Mouse (Mus musculus) liver, embryonic 11.5 days (tissue): Measurements from ENCODE around the gene Rufy1. TPM values are rescaled to one million over a fixed set of nuclear protein-coding genes. Genes with fewer than 3 reads are reported as not detected.

Source experiments
- ATAC-seq: fragments of 200-750 bp; cut with Nextera tagmentation; replicated peaks from 2 replicates; pipeline ENCODE4 v1.8.0; 2017; ENCODE audit warnings: moderate number of reproducible peaks, mild to moderate bottlenecking, moderate TSS enrichment, moderate library complexity; ENCODE audit not compliant: low FRiP score
- DNase-seq: peaks from one replicate; pipeline ENCODE4 v3.0.0-alpha.2; 2017; ENCODE audit warnings: low spot score
- H3K27ac ChIP-seq: fragments of 300-500 bp; sonication (generic); 2 replicates; pipeline ENCODE4 v1.5.1; 2014; ENCODE audit warnings: mild to moderate bottlenecking, low read depth, low read length, control low read depth
- H3K27me3 ChIP-seq: fragments of 300-500 bp; sonication (generic); replicated peaks from 2 replicates; pipeline ENCODE4 v1.6.1; 2014; ENCODE audit warnings: low read length, mixed read lengths; ENCODE audit not compliant: control insufficient read depth, insufficient read depth
- H3K36me3 ChIP-seq: fragments of 300-500 bp; sonication (generic); 2 replicates; pipeline ENCODE4 v1.6.1; 2014; ENCODE audit warnings: mild to moderate bottlenecking, low read length, moderate library complexity, mixed read lengths; ENCODE audit not compliant: control insufficient read depth, insufficient read depth
- H3K4me1 ChIP-seq: fragments of 300-500 bp; sonication (generic); replicated peaks from 2 replicates; pipeline ENCODE4 v1.6.1; 2014; ENCODE audit warnings: low read length, mixed read lengths; ENCODE audit not compliant: control insufficient read depth, insufficient read depth
- H3K4me2 ChIP-seq: fragments of 300-500 bp; sonication (generic); 2 replicates; pipeline ENCODE4 v1.6.1; 2014; ENCODE audit warnings: mild to moderate bottlenecking, control low read depth, moderate library complexity
- H3K4me3 ChIP-seq: fragments of 300-500 bp; sonication (generic); 2 replicates; pipeline ENCODE4 v1.5.1; 2014; ENCODE audit warnings: low read depth, low read length, control low read depth
- H3K9ac ChIP-seq: fragments of 300-500 bp; sonication (generic); 2 replicates; pipeline ENCODE4 v1.6.1; 2014; ENCODE audit warnings: low read depth, low read length, control low read depth
- H3K9me3 ChIP-seq: fragments of 300-500 bp; sonication (generic); 2 replicates; pipeline ENCODE4 v1.6.1; 2016; ENCODE audit warnings: low read length, inconsistent platforms, mixed read lengths; ENCODE audit not compliant: control insufficient read depth
- WGBS: fragments of 180-500 bp; shearing (Covaris S2); extraction: QIAGEN DNeasy Blood & Tissue Kit; methylation state at CpG from one replicate; pipeline ENCODE4 v1.1.7; 2014; 5-methylcytosine and 5-hydroxymethylcytosine counted together
- polyA plus RNA-seq: library from polyadenylated mRNA; unstranded; fragments of >200 nt; fragmentation: Nextera tagmentation; extraction: Ambion mirVana; gene quantifications from 2 replicates; pipeline ENCODE4 v1.2.1, GENCODE M21; 2014

Gene Rufy1
- polyA plus RNA-seq, 1 experiment from 2014 or later, result 19.2 TPM

GRCm38 (mm10) chr11:50415563-50416241 lies 15.2 kb downstream of the Rufy1 start:
- Histone ChIP-seq H3K4me3 (no peak overlapping the region), H3K9ac (no peak overlapping the region), H3K9me3 (no peaks in the 10 kb centered on the region), H3K36me3 (no peaks in the 10 kb centered on the region; the same call in 1 of the 2 replicates), H3K27me3 (no peaks in the 10 kb centered on the region), H3K4me2 (no peak overlapping the region), H3K27ac (no peak overlapping the region), H3K4me1 (no peaks in the 10 kb centered on the region)
- DNase-seq (no peak), ATAC-seq (no peak)
- 73% methylated on average over 6 of the region's 6 CpGs for WGBS

- H3K27ac ChIP-seq, result no peak overlapping the region
- no peak overlapping the region for H3K9ac ChIP-seq
- no peaks in the 10 kb centered on the region for H3K9me3 ChIP-seq
- DNase-seq (no peak), ATAC-seq (no peak)
- peaks cover 3% of the 10 kb centered on the region; the same call in 1 of the 2 replicates for H3K36me3 ChIP-seq
- 83% methylated on average over 6 of the region's 6 CpGs for WGBS
- H3K4me2 ChIP-seq, result no peak overlapping the region
- no peak overlapping the region for H3K4me3 ChIP-seq
- H3K4me1 ChIP-seq, result no peaks in the 10 kb centered on the region; the same call in 1 of the 2 replicates
- no peaks in the 10 kb centered on the region for H3K27me3 ChIP-seq
Observed at GRCm38 (mm10) chr11:50407235-50407634, 23.7 kb downstream of the Rufy1 start.

GRCm38 (mm10) chr11:50403367-50404014 lies 27.4 kb downstream of the Rufy1 start:
- Histone ChIP-seq H3K27ac (no peak overlapping the region), H3K4me3 (no peak overlapping the region), H3K27me3 (no peaks in the 10 kb centered on the region), H3K4me2 (no peak overlapping the region), H3K4me1 (no peaks in the 10 kb centered on the region), H3K36me3 (peaks cover 10% of the 10 kb centered on the region; the same call in 1 of the 2 replicates), H3K9me3 (no peaks in the 10 kb centered on the region), H3K9ac (no peak overlapping the region)
- no peak for DNase-seq
- WGBS, result 80% methylated on average over 10 of the region's 10 CpGs
- ATAC-seq, result no peak

- WGBS, result 95% methylated on average over 3 of the region's 3 CpGs
- Histone ChIP-seq H3K4me3 (no peak overlapping the region), H3K27ac (no peak overlapping the region), H3K9me3 (no peaks in the 10 kb centered on the region), H3K36me3 (peaks cover 10% of the 10 kb centered on the region; the same call in 1 of the 2 replicates), H3K4me2 (no peak overlapping the region), H3K4me1 (no peaks in the 10 kb centered on the region), H3K27me3 (no peaks in the 10 kb centered on the region), H3K9ac (no peak overlapping the region)
- ATAC-seq (no peak), DNase-seq (no peak)
Observed at GRCm38 (mm10) chr11:50402481-50402880, 28.4 kb downstream of the Rufy1 start.

GRCm38 (mm10) chr11:50398803-50399202 lies 32.1 kb downstream of the Rufy1 start:
- peaks cover 10% of the 10 kb centered on the region; the same call in 1 of the 2 replicates for H3K36me3 ChIP-seq

GRCm38 (mm10) chr11:50397316-50397715 lies 33.6 kb downstream of the Rufy1 start:
- no peaks in the 10 kb centered on the region for H3K4me1 ChIP-seq
- H3K27ac ChIP-seq, result no peak overlapping the region
- WGBS, result 75% methylated on average over 9 of the region's 9 CpGs
- H3K4me2 ChIP-seq, result no peak overlapping the region
- H3K9me3 ChIP-seq, result no peaks in the 10 kb centered on the region
- ATAC-seq (no peak), DNase-seq (no peak)
- no peak overlapping the region for H3K4me3 ChIP-seq
- no peak overlapping the region for H3K9ac ChIP-seq
- peaks cover 10% of the 10 kb centered on the region; the same call in 1 of the 2 replicates for H3K36me3 ChIP-seq
- no peaks in the 10 kb centered on the region for H3K27me3 ChIP-seq

More at GRCm38 (mm10) chr11:50398803-50399202, 32.1 kb downstream of the Rufy1 start:
- no peak overlapping the region for H3K4me2 ChIP-seq
- no peak for DNase-seq
- no peak for ATAC-seq
- no peak overlapping the region for H3K9ac ChIP-seq
- H3K4me1 ChIP-seq, result no peaks in the 10 kb centered on the region
- 77% methylated on average over 13 of the region's 13 CpGs for WGBS
- H3K4me3 ChIP-seq, result no peak overlapping the region
- no peak overlapping the region for H3K27ac ChIP-seq
- no peaks in the 10 kb centered on the region for H3K27me3 ChIP-seq
- no peaks in the 10 kb centered on the region for H3K9me3 ChIP-seq

- no peak for ATAC-seq
- DNase-seq, result no peak
- Histone ChIP-seq H3K9me3 (no peaks in the 10 kb centered on the region), H3K27me3 (no peaks in the 10 kb centered on the region), H3K4me2 (no peak overlapping the region), H3K4me1 (no peaks in the 10 kb centered on the region), H3K9ac (no peak overlapping the region), H3K27ac (no peak overlapping the region), H3K36me3 (peaks cover 10% of the 10 kb centered on the region; the same call in 1 of the 2 replicates), H3K4me3 (no peak overlapping the region)
- 80% methylated on average over 11 of the region's 11 CpGs for WGBS
Observed at GRCm38 (mm10) chr11:50396766-50397307, 34.1 kb downstream of the Rufy1 start.

GRCm38 (mm10) chr11:50394731-50395130 lies 36.2 kb downstream of the Rufy1 start:
- H3K36me3 ChIP-seq, result peaks cover 2% of the 10 kb centered on the region; the same call in 1 of the 2 replicates
- H3K9me3 ChIP-seq, result no peaks in the 10 kb centered on the region
- no peak overlapping the region for H3K4me2 ChIP-seq
- H3K9ac ChIP-seq, result no peak overlapping the region
- H3K4me3 ChIP-seq, result no peak overlapping the region
- 82% methylated on average over 7 of the region's 7 CpGs for whole genome bisulfite sequencing
- no peak overlapping the region for H3K27ac ChIP-seq
- ATAC-seq (no peak), DNase-seq (no peak)
- no peaks in the 10 kb centered on the region for H3K27me3 ChIP-seq
- H3K4me1 ChIP-seq, result no peaks in the 10 kb centered on the region
